Mouse (Mus musculus): ENCODE measurements around the gene Slc25a44. TPM values are rescaled to one million over a fixed set of nuclear protein-coding genes. Genes with fewer than 3 reads are reported as not detected.
"Not testable (repeated sequence)": the region's sequence is repeated elsewhere in the genome, so short reads cannot be mapped to it uniquely, and the experiment has no call there.

The Slc25a44 gene
- total RNA-seq, 1 experiment from 2014 or later: 42.9 TPM

DNA sequence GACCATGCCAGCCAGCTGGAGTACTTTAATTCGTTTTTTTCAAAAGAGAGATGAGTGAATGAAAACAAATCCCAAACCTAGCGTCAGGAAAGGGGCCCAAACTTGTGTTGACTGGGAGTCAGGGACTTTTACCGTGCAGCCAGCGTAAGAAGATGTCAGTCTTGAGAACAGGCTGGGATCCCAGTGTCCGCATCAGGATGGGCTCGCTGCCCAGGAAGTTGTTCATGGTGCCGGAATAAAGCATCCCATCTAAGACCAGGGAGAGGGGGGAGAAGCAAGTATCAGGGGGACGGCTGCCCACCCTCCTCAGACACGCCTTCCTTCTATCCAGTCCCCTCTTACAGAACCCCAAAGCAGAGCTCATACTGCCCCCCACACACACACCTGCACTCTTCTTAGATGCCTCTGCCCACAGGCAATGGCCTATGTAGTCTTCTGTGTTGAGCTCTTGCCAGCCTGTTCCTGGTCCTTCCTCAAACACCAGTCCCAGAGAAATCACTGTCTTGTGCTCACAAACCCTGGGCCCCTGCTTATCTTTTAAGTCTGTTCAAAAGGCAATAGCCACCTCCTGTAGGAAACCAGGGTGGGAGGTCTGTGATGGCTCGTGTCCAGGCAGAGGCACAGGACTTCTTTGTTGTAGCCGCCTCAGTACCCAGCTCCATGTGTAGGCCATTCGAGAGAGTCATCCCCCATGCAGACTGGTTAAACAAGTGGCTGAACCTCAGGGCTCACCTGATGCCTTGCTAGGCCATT lies 25.6 kb upstream of the Slc25a44 start:
- DNase-seq: no peak

DNA sequence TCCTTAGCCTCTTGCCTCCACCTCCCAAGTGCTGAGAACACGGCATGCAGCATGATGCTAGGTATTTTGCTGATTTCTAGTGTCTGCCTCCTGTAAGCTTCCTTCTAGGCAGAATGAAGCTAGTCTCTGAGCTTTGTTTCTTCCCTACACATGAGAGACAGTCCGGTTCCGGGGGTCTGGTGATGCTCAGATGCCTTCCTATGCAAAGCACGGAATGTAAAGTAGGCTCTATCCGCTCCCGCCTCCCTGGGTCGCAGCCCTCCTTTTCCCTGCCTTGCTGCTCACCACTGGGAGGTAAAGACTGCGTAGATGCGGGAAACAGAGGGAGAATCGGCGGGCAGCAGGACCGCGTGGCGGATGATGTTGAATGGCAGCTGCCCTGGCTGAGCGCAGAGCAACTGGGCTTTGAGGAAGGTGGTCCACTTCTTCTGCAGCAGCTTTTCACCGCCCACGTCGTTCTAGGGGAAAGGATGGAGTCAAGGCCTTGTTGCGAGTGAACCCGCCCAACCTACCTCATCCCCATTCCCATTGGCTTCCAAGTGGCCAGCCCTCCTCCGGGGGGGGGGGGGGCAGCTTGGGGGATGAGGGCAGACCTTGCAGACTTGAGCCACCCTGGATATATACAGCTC lies 24.6 kb upstream of the Slc25a44 start:
- peak; percentile 48 for DNase-seq

GRCm38 (mm10) chr3:88448443-88448842 lies 23.5 kb upstream of the Slc25a44 start:
- DNase-seq: no peak

DNA sequence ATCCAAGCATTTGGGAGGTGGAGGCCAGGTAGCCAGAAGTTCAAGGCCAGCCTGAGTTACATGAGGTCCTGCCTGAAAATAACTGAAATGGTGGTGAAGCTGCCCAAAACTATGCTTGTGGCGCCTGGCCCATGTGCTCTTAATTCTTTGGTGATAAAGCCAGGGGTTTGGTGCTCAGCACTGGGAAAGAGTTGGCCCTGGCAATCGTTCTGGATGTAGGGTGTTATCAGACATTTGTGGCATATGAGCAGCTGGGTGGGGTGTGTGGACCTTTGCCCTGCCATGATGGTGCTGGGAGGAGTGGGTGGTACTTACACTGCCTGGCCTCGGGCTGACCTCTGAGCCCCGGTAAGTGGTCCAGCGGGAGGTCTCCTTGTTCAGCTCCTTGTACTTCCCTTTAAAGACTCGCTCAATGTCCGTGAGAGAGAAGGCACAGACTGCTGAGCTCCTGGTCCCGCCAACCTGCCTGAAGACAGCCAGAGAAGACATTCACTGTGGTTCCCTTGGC lies 22.8 kb upstream of the Slc25a44 start:
- DNase-seq: no peak

DNA sequence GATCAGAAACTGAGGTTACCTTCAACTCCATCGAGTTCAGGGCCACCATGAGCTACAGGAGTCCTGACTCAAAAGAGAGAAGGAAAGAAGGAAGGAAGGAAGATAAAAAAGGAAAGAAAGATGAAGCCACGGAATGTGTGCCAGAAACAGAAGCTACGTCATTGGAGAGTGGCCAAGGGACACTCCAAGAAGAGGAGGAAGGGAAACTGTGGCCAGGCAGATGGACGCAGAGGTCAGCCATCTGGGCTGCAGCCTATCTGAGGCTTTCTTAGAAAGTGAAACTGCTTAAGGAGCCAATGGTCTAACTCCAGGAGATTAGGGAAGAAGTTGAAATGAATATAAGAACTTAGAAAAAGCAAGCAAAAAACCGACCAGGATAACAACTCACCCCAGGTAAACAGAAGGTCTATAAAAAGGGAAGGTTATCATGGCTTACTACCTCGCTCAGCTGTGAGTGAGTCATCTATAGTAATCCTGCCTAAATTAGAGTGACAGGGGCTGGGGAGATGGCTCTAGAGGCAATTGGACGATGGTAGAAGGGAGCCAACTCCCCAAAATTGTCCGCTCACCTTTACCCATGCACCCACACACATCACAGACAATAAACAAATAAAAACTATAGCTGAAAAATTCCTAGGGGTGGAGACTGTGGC lies 21.7 kb upstream of the Slc25a44 start:
- DNase-seq: no peak

GRCm38 (mm10) chr3:88442888-88443287 lies 17.9 kb upstream of the Slc25a44 start:
- DNase-seq: no peak

GRCm38 (mm10) chr3:88442488-88442887 lies 17.5 kb upstream of the Slc25a44 start:
- DNase-seq: no peak

DNA sequence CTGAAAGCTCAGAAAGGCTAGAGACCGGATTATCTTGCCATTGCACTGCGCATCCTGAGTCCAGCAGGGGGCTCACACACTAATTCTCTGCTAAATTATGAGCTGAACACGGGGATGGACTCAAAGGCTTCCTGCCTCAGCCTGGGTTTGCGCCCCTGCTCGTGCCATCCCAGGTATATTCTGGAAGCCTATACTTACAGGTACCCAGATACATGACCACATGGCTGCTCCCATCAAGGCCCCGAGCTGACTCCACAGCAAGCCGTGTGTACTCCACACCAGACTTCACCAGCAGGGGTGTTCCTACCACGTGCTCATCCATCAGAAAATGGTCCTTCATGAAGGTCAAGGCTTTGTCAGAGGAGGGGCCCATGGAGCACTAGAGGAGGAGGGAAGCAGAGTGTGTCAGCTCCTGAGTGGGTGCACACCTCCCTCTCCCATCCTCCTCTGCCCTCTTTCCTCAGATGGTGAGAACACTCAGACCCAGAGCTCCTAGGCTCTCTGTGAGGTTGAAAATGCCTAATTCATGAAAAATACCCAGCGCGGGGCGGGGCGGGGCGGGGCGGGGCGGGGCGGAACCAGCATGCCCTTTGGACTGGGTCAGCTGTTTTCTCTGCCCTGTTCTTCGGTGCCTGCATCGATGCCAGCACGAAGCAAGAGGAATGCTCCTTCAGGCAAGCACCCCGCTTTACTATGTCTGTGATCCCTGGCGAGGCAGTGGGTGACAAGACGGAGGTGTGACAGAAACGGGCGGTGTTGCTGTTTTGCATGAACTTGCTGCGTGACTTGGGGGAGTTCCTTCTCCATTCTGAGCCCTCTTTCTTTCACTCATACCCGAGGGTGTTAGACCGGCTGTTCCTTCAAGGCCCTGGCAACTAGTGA lies 15.8 kb upstream of the Slc25a44 start:
- no peak for DNase-seq

DNA sequence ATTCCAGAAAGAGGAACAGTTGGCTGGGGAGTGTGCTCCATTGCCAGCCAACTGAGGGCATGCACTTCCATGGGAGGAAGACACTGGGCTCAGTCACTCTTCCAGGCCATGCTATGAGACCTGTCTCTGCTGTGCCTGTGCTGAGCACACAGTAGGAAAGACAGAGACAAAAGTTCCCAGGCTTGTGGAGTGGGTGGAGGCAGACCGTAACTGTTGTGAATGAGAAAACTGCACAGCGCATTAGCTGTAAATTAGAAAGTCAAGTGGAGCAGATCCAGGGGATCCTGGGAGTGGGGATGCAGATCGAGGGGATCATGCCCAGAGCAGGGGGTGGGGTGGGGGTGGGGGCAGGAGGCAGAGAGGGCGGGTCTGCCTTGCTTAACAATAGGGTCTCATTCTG lies 14.6 kb upstream of the Slc25a44 start:
- DNase-seq: no peak

GRCm38 (mm10) chr3:88437454-88437853 lies 12.5 kb upstream of the Slc25a44 start:
- DNase-seq: no peak

GRCm38 (mm10) chr3:88436395-88437201 lies 11.7 kb upstream of the Slc25a44 start:
- DNase-seq: peak; percentile 73

DNA sequence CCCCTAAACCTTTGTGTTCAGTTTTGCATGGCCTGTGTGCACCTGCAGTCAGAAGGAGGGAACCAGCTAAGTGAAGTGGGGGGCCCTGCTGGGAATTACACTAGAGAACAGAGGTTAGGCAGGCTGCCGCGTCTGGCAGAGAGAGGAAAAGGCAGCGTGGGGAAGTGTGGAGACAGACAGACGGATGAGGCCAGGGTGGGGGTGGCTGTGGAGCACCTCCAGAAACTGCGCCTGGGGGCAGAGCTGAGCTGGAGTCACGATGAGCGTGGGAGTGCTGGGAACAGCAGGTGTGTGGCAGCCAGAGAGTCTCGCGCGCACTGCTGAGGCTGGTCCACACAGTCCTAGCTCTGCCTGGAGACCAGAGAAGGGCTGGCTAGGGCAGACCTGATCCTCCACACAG lies 10.6 kb upstream of the Slc25a44 start:
- no peak for DNase-seq

- not testable (repeated sequence) for DNase-seq
These were observed 3.7 kb upstream of the Slc25a44 start for GRCm38 (mm10) chr3:88428639-88429038.

- no peak for DNase-seq
These were observed 2.5 kb upstream of the Slc25a44 start for GRCm38 (mm10) chr3:88427342-88427905.

DNA sequence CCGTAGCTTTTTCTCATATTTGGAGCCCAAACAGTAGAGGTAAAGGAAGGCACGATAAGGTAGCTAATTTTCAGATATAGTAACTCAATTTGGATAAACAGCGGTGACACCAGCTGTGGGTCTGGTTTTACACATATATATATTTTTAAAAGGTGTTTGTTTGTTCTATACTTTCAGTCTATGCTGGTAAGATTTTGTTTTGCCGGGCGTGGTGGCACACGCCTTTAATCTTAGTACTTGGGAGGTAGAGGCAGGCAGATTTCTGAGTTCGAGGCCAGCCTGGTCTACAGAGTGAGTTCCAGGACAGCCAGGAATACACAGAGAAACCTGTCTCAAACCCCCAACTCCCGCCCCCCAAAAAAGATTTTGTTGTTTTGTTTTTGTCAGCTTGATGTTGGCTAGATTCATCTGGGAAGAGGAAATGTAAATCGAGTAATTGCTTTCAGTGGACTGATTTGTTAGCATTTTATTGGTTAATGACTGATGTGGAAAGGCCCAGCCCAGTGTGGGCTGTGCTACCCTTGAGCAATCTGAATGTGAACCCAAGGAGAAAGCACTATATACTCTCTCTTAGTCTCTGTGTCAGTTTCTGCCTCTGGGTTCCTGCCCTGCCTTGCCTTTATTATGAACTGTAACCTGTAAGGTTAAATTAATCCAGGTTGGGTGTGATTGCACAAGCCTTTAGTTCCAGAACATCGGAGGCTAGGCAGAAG lies 925 bp upstream of the Slc25a44 start:
- no peak for DNase-seq

GRCm38 (mm10) chr3:88425330-88425689 lies 371 bp upstream of the Slc25a44 start:
- no peak for DNase-seq

DNA sequence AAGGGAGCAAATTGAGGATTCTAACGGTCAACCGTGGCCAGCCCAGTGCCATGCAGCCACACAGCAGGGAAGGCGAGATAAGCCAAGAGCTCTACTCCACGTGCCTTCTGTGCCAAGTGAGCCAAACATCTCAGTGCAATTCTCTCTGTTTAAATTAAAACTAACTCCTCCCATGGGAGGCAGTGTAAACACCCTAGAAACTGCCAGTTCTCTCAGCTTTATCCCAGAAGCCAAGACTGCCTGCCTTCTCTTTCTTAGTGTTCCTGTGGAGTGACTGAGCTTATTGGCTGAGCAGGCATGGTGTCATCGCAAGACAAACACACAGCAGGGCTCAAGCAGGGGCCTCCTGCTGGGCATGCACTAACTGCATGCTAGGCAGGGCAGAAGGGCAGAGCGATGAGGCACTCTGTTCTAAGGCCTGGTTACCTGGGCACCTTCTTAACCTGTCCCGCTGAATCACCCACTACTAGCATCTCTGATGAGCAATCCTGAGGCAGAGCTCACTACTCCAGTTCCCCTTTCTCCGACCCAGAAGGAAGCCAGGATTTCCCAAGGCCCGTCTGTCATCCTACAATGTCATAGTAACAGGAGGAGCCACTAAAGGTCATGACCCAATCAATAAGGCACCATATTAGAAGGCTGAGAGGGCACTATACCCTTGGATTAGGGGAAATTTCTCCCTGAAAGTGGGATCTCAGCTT lies 2.8 kb downstream of the Slc25a44 start:
- no peak for DNase-seq

GRCm38 (mm10) chr3:88420771-88421170 lies 4.2 kb downstream of the Slc25a44 start:
- no peak for DNase-seq

DNA sequence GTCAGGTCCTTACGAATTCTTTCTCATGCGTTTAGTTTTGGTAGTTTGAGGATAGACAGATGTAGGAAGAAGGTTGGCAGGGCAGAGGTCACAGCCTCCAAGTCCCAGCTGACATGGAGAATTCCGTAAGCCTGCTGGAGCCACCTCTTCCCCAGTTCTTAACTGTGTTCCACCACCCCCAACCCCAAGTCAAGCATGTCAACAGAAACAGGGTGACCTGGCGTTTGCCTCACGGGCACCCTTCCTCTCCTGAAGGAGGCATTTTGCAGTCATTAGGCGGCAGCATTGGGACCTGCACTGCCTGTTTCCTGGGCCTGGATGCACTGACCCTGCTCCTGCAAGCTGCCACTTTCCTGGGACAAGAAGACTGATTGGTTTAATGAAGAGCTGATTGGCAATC lies 6.9 kb downstream of the Slc25a44 start:
- no peak for DNase-seq

DNA sequence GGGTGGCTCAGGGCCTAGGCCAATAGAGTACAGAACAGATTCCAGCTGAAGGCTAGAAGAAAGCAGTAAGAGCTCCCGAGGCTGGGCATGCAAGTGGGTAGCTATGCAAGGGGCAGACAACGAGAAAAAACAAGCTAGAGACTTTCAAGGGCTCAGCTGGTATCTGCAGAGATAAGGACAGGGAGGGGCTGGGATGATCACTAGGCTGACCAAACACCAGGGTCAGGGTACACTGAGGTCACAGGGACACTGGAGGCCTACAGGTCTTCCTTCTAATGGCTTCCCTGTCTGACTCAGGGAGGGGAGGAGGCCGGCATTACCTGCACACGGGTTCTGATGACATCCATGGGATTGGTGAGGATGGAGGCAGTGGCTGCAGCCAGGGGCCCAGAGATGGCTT lies 9.3 kb downstream of the Slc25a44 start:
- DNase-seq: no peak
